Mouse (Mus musculus) embryonic fibroblast, embryonic 13.5 days (primary cell): ENCODE measurements around the gene Maml3. TPM values are rescaled to one million over a fixed set of nuclear protein-coding genes. Genes with fewer than 3 reads are reported as not detected.

Source experiments
- H3K27ac ChIP-seq: 2 replicates; pipeline ENCODE4 v1.5.1; 2012; ENCODE audit warnings: low read length, control low read depth, inconsistent platforms; ENCODE audit not compliant: insufficient read depth
- H3K4me1 ChIP-seq: 2 replicates; pipeline ENCODE4 v1.6.1; 2011; ENCODE audit warnings: low read length; ENCODE audit not compliant: control insufficient read depth, insufficient read depth
- H3K4me3 ChIP-seq: 2 replicates; pipeline ENCODE4 v1.5.1; 2011; ENCODE audit warnings: mild to moderate bottlenecking, control low read depth, low read length; ENCODE audit not compliant: insufficient read depth
- CTCF ChIP-seq: IDR thresholded peaks from 2 replicates; pipeline ENCODE4 v1.5.1; 2011; ENCODE audit warnings: mild to moderate bottlenecking, control low read depth, low read length, moderate library complexity, borderline replicate concordance; ENCODE audit not compliant: insufficient read depth
- POLR2A ChIP-seq: IDR thresholded peaks from 2 replicates; pipeline ENCODE4 v1.6.1; 2011; ENCODE audit warnings: low read depth, mild to moderate bottlenecking, control low read depth, low read length, moderate library complexity
- polyA plus RNA-seq: library from polyadenylated mRNA; stranded (reverse); fragments of >200 nt; gene quantifications from 2 replicates; pipeline ENCODE4 v1.2.4, GENCODE M21; 2011; ENCODE audit warnings: low read depth; ENCODE audit not compliant: missing spikeins, insufficient read length

Gene Maml3
- polyA plus RNA-seq, 1 experiment = 2.2 TPM

GRCm38 (mm10) chr3:52105156-52105555 is 280 bp upstream of the Maml3 start:
- Histone ChIP-seq H3K27ac (no peak overlapping the region), H3K4me1 (no peaks in the 10 kb centered on the region), H3K4me3 (no peak overlapping the region)
- TF ChIP-seq POLR2A (no peak), CTCF (no peak)

DNA sequence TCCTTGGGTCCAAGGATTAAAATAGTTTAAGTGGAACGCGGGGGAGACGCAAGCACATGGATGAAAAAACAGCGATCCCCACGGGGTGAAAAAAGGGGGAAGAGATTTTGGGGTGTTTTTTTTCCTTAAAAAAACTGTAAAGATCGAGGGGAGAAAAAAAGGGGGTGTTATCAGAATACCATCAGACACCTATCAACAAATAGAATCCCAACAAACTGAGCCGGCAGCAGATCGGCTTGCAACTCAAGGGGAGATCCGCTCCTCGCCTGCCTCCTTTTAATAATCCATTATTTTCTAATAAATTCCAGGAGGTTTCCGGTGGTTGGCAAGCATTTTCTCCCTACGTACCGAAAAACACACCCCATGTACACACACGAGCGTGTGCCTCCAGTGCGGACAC is 668 bp downstream of the Maml3 start:
- TF ChIP-seq CTCF (no peak), POLR2A (0 out of 2 replicates have a peak, but pooled peaks have one; percentile 3)
- peak overlapping the region; percentile 20; the same call in 1 of the 2 replicates for H3K27ac ChIP-seq
- no peaks in the 10 kb centered on the region for H3K4me1 ChIP-seq
- H3K4me3 ChIP-seq = peak overlapping the region; percentile 66

DNA sequence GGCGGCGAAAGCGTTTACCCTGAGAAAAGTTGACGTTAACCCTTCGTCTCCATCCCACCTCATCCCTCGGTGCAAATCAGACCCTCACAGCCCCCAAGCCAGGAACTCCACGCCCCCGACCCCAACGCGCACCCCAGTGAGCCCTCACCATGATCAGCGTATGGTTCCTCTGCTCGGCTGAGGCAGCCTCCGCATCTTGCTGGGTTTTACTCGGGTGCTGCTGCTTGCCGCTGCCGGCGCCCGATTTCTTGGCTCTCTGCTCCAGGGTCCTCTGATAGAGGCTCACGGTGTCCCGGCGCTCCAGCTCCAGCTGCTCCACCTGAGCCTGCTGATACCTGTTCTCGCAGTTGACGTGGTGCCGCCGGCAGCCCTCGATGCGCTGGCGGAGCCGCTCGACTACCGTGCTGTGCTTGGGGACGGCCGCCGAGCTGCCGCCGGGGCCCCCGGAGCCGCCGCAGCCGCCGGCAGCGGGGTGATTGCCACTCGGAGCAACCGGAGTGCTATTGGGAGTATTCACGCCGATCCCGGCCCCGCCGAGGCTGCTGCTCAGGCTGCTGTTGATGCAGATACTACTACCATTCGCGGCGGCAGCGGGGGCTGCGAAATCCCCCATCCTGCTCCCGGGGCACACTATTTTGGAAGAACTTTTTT is 1.2 kb downstream of the Maml3 start:
- Histone ChIP-seq H3K27ac (no peak overlapping the region), H3K4me1 (no peaks in the 10 kb centered on the region), H3K4me3 (peak overlapping the region; percentile 66)
- TF ChIP-seq POLR2A = no peak
- no peak for TF ChIP-seq CTCF

GRCm38 (mm10) chr3:52102601-52103530 is 2.0 kb downstream of the Maml3 start:
- H3K27ac ChIP-seq = peak overlapping the region; percentile 83
- no peaks in the 10 kb centered on the region for H3K4me1 ChIP-seq
- peak overlapping the region; percentile 66 for H3K4me3 ChIP-seq
- TF ChIP-seq POLR2A (peak; percentile 98), CTCF (no peak)

GRCm38 (mm10) chr3:52101977-52102600 is 2.8 kb downstream of the Maml3 start:
- no peaks in the 10 kb centered on the region for H3K4me1 ChIP-seq
- H3K4me3 ChIP-seq = peak overlapping the region; percentile 67
- peak overlapping the region; percentile 83 for H3K27ac ChIP-seq
- no peak for TF ChIP-seq POLR2A
- no peak for TF ChIP-seq CTCF

GRCm38 (mm10) chr3:52101401-52101976 is 3.4 kb downstream of the Maml3 start:
- Histone ChIP-seq H3K27ac (peak overlapping the region; percentile 72), H3K4me3 (peak overlapping the region; percentile 67), H3K4me1 (no peaks in the 10 kb centered on the region)
- TF ChIP-seq POLR2A (peak; percentile 48; the same call in 1 of the 2 replicates), CTCF (no peak)

- H3K4me1 ChIP-seq = no peaks in the 10 kb centered on the region
- no peak for TF ChIP-seq POLR2A
- no peak for TF ChIP-seq CTCF
- no peak overlapping the region for H3K27ac ChIP-seq
- no peak overlapping the region; the same call in 1 of the 2 replicates for H3K4me3 ChIP-seq
Observed at GRCm38 (mm10) chr3:52100926-52101325, 4.0 kb downstream of the Maml3 start.

DNA sequence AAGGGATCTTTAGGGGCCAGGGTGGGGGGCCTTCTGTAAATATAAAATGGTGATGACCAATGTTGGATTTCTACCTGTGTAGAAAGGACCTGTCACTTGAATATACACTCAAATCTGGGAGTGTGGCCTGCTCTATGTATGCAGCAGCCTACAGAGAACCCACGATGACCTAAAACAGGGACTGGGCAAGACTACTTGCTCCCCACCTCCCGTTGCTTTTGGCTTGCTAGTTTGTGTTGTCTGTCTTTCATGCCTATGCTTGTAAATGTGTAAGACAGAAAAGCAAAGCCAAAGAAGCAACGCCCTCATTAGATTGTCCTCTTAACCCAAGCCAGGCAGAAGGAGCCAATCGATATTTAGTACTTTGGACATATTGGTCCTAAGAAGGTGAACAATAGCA is 4.6 kb downstream of the Maml3 start:
- no peak overlapping the region for H3K27ac ChIP-seq
- TF ChIP-seq CTCF = no peak
- TF ChIP-seq POLR2A = no peak
- no peak overlapping the region for H3K4me3 ChIP-seq
- H3K4me1 ChIP-seq = no peaks in the 10 kb centered on the region

DNA sequence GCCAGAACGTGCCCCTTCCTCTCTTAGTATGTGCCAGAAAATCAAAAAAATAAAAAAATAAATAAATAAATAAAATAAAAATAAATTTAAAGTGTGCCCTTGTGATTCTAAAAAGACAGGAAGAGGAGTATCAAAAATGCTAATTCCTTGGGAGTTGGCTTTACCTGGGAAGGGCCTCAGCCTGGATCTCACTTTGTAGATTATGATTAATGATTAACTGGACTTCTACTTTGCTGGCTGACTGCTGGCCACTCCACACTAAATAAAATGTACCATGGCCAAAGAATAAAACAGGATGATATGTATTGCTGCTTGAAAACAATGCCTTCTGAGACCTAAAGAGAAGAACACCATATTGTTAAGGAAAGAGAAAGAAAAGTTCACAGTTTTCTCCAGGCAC is 5.6 kb downstream of the Maml3 start:
- TF ChIP-seq CTCF = no peak
- TF ChIP-seq POLR2A = no peak
- Histone ChIP-seq H3K4me3 (no peak overlapping the region), H3K27ac (no peak overlapping the region), H3K4me1 (no peaks in the 10 kb centered on the region)
